Mouse (Mus musculus): ENCODE measurements around the gene Hdac9. TPM values are rescaled to one million over a fixed set of nuclear protein-coding genes. Genes with fewer than 3 reads are reported as not detected.

Hdac9 gene
- total and polyA plus RNA-seq, 3 experiments = 0.03 to 0.19 TPM; not detected in 1

DNA sequence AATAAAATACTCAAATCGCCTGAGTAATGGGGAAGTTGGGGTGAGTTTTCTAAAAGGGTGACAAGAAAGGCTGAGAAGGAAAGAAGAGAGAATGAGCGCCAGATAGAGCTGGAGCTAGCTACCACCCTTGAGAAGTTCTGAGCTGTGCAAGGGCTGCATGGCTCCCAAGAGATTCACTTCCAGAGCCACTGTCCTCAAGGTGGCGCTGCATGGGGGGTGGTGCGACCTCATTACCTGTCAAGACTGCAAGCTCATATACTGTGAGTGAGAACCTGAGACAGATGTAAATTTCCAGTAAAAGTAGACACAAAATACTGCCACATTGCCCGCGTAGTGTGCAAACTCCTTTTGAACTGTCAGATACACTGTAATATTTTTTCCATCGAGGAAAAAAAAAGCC, 865.8 kb downstream of the Hdac9 start:
- Histone ChIP-seq H3K9ac (ENCODE audit: control insufficient read depth, low read depth, low read length, poor library complexity, severe bottlenecking) (no peak overlapping the region), H3K27me3 (ENCODE audit: control insufficient read depth in 1 of 2, insufficient read depth in 2 of 2, low read length in 2 of 2) (no peaks in the 10 kb centered on the region; a peak in 1 of 4 replicates), H3K4me3 (ENCODE audit: control insufficient read depth in 1 of 2, insufficient read depth in 1 of 2, low read depth in 2 of 2, low read length in 2 of 2) (no peak overlapping the region), H3K9me3 (replicated peaks; ENCODE audit: insufficient read depth, low read length) (no peaks in the 10 kb centered on the region), H3K36me3 (ENCODE audit: control insufficient read depth in 1 of 2, insufficient read depth in 2 of 2, low read length in 2 of 2) (no peaks in the 10 kb centered on the region), H3K27ac (ENCODE audit: control insufficient read depth, low read depth, low read length) (no peak overlapping the region), H3K4me1 (ENCODE audit: control insufficient read depth in 1 of 2, insufficient read depth in 2 of 2, low read length in 2 of 2) (no peaks in the 10 kb centered on the region), H3K79me2 (ENCODE audit: control insufficient read depth, insufficient read depth, low read length, poor library complexity) (no peaks in the 10 kb centered on the region)
- no peak for DNase-seq (ENCODE audit: low read depth, low spot score)
- TF ChIP-seq CTCF (IDR thresholded peaks at IDR 0.05 in 2 of 3, conservative IDR thresholded peaks at IDR 0.05 in 1 of 3; ENCODE audit: control insufficient read depth in 1 of 3, insufficient read depth in 1 of 3, low read depth in 2 of 3, low read length in 3 of 3, poor library complexity in 1 of 3, severe bottlenecking in 1 of 3) = 0 out of 6 replicates have a peak, but pooled peaks of 1 of the 3 experiments have one; percentile 1
- TF ChIP-seq ETS1 (IDR thresholded peaks at IDR 0.05; ENCODE audit: low read depth, low read length) = no peak

DNA sequence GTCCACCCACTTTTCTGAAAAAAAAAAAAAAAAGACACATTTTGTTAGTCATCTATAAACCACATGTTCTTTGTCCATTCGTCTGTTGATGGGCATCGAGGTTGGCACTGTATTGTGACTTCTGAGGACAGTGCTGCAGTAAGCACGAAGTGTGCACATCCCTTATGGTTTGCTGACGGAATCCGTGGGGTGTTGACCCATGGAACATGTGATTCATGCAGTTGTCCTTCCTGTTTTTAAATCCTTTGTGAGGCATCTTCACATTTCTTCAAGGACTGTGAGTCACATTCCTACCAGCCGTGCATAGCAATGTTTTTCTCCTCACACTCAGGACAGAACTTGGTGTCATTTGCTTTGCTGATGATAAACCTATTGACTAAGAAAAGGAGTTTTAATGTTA, 875.9 kb downstream of the Hdac9 start:
- H3K9ac ChIP-seq (ENCODE audit: control insufficient read depth, low read depth, low read length, poor library complexity, severe bottlenecking) = no peak overlapping the region
- no peak for DNase-seq (ENCODE audit: low read depth, low spot score)
- H3K27ac ChIP-seq (ENCODE audit: control insufficient read depth, low read depth, low read length) = no peak overlapping the region
- no peak overlapping the region for H3K4me3 ChIP-seq (ENCODE audit: control insufficient read depth in 1 of 2, insufficient read depth in 1 of 2, low read depth in 2 of 2, low read length in 2 of 2)
- no peak for TF ChIP-seq JUND (IDR thresholded peaks at IDR 0.05; ENCODE audit: low read depth, low read length)
- no peak for TF ChIP-seq MXI1 (IDR thresholded peaks at IDR 0.05; ENCODE audit: low read depth, low read length)
- no peak for TF ChIP-seq E2F4 (IDR thresholded peaks at IDR 0.05; ENCODE audit: borderline replicate concordance, low read depth, low read length)
- no peak for TF ChIP-seq POLR2AphosphoS5 (IDR thresholded peaks at IDR 0.05; ENCODE audit: borderline replicate concordance, low read depth, low read length)
- no peak for TF ChIP-seq GATA1 (IDR thresholded peaks at IDR 0.05; ENCODE audit: low read depth, low read length)
- no peak for TF ChIP-seq MEF2A (IDR thresholded peaks at IDR 0.05; ENCODE audit: extremely low read depth, insufficient replicate concordance, low read depth, low read length, poor library complexity, severe bottlenecking)
- no peak for TF ChIP-seq KAT2A (conservative IDR thresholded peaks at IDR 0.05; ENCODE audit: low read depth, low read length)
- TF ChIP-seq MAX (IDR thresholded peaks at IDR 0.05; ENCODE audit: low read length) = no peak
- TF ChIP-seq ZMIZ1 (IDR thresholded peaks at IDR 0.05; ENCODE audit: low read depth, low read length) = no peak
- TF ChIP-seq HCFC1 (IDR thresholded peaks at IDR 0.05; ENCODE audit: low read depth, low read length) = no peak
- no peaks in the 10 kb centered on the region for H3K4me1 ChIP-seq (ENCODE audit: control insufficient read depth in 1 of 2, insufficient read depth in 2 of 2, low read length in 2 of 2)
- H3K79me2 ChIP-seq (ENCODE audit: control insufficient read depth, insufficient read depth, low read length, poor library complexity) = no peaks in the 10 kb centered on the region
- H3K36me3 ChIP-seq (ENCODE audit: control insufficient read depth in 1 of 2, insufficient read depth in 2 of 2, low read length in 2 of 2) = no peaks in the 10 kb centered on the region
- no peaks in the 10 kb centered on the region for H3K27me3 ChIP-seq (ENCODE audit: control insufficient read depth in 1 of 2, insufficient read depth in 2 of 2, low read length in 2 of 2)
- H3K9me3 ChIP-seq (replicated peaks; ENCODE audit: insufficient read depth, low read length) = no peaks in the 10 kb centered on the region

DNA sequence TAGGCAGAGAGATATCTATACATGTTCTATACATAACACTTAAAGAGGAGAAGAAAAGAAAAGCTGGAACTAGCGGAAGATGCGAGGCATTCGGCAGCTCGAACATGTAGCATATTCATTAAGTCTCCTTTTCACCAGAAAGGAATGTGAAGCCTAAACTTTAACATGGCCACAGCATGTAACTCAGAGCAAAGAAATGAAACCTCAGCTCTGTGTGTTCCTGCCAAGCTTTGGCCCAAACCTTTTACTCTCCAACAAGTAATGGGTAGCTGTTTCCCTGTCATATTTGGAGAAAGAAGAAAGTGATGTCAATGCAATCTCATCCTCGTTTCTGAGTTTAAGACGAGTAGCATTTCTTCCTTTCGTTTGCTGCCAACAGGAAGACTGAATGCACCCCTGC, 876.8 kb downstream of the Hdac9 start:
- TF ChIP-seq CHD2 (IDR thresholded peaks at IDR 0.05; ENCODE audit: low read length) (no peak), ZKSCAN1 (IDR thresholded peaks at IDR 0.05; ENCODE audit: low read depth, low read length) (no peak), UBTF (IDR thresholded peaks at IDR 0.05; ENCODE audit: borderline replicate concordance, insufficient read depth, low read depth, low read length) (no peak), MAFK (IDR thresholded peaks at IDR 0.05; ENCODE audit: borderline replicate concordance, low read depth, low read length) (no peak), POLR2AphosphoS2 (IDR thresholded peaks at IDR 0.05; ENCODE audit: low read length) (no peak), ZNF384 (IDR thresholded peaks at IDR 0.05; ENCODE audit: low read depth, low read length) (no peak), NELFE (IDR thresholded peaks at IDR 0.05; ENCODE audit: low read depth, low read length) (no peak), TCF12 (IDR thresholded peaks at IDR 0.05; ENCODE audit: low read depth, low read length) (no peak), USF2 (IDR thresholded peaks at IDR 0.05; ENCODE audit: borderline replicate concordance in 1 of 2, insufficient read depth in 1 of 2, low read depth in 1 of 2, low read length in 2 of 2) (no peak), CHD1 (IDR thresholded peaks at IDR 0.05; ENCODE audit: low read depth, low read length) (no peak), NRF1 (IDR thresholded peaks at IDR 0.05; ENCODE audit: insufficient read depth, low read depth, low read length, poor library complexity, severe bottlenecking) (no peak), POLR2A (IDR thresholded peaks at IDR 0.05; ENCODE audit: control insufficient read depth in 1 of 2, insufficient read depth in 1 of 2, low read depth in 1 of 2, low read length in 2 of 2, poor library complexity in 1 of 2) (no peak), HCFC1 (IDR thresholded peaks at IDR 0.05; ENCODE audit: low read depth, low read length) (no peak), JUND (IDR thresholded peaks at IDR 0.05; ENCODE audit: low read depth, low read length) (no peak), MYB (IDR thresholded peaks at IDR 0.05; ENCODE audit: low read depth, low read length) (no peak), ZC3H11A (IDR thresholded peaks at IDR 0.05; ENCODE audit: low read depth, low read length) (no peak), SMC3 (IDR thresholded peaks at IDR 0.05; ENCODE audit: low read depth, low read length) (no peak)

More for the DNA sequence above, 876.8 kb downstream of the Hdac9 start:
- Histone ChIP-seq H3K36me3 (ENCODE audit: control insufficient read depth in 1 of 2, insufficient read depth in 2 of 2, low read length in 2 of 2) (no peaks in the 10 kb centered on the region), H3K9me3 (replicated peaks; ENCODE audit: insufficient read depth, low read length) (no peaks in the 10 kb centered on the region), H3K27ac (ENCODE audit: control insufficient read depth, low read depth, low read length) (no peak overlapping the region), H3K4me1 (ENCODE audit: control insufficient read depth in 1 of 2, insufficient read depth in 2 of 2, low read length in 2 of 2) (no peaks in the 10 kb centered on the region), H3K9ac (ENCODE audit: control insufficient read depth, low read depth, low read length, poor library complexity, severe bottlenecking) (no peak overlapping the region), H3K27me3 (ENCODE audit: control insufficient read depth in 1 of 2, insufficient read depth in 2 of 2, low read length in 2 of 2) (no peaks in the 10 kb centered on the region), H3K79me2 (ENCODE audit: control insufficient read depth, insufficient read depth, low read length, poor library complexity) (no peaks in the 10 kb centered on the region), H3K4me3 (ENCODE audit: control insufficient read depth in 1 of 2, insufficient read depth in 1 of 2, low read depth in 2 of 2, low read length in 2 of 2) (no peak overlapping the region)
- no peak for DNase-seq (ENCODE audit: low read depth, low spot score)
